Mouse (Mus musculus): ENCODE results near the gene Immp2l.

Immp2l gene

GRCm38 (mm10) chr12:41185509-41185908, 161.6 kb downstream of the Immp2l start:
- no peak for DNase-seq

GRCm38 (mm10) chr12:41192829-41193228, 168.9 kb downstream of the Immp2l start:
- no peak for DNase-seq

- no peak for DNase-seq
Observed at GRCm38 (mm10) chr12:41196374-41196773, 172.5 kb downstream of the Immp2l start.

GRCm38 (mm10) chr12:41215186-41215585, 191.3 kb downstream of the Immp2l start:
- DNase-seq: no peak

GRCm38 (mm10) chr12:41221893-41222292, 198.0 kb downstream of the Immp2l start:
- DNase-seq: no peak

- DNase-seq: no peak
Observed at GRCm38 (mm10) chr12:41223686-41224085, 199.8 kb downstream of the Immp2l start.

GRCm38 (mm10) chr12:41224538-41224937, 200.6 kb downstream of the Immp2l start:
- DNase-seq: no peak

- no peak for DNase-seq
Observed at GRCm38 (mm10) chr12:41231966-41232365, 208.1 kb downstream of the Immp2l start.

GRCm38 (mm10) chr12:41237880-41238279, 214.0 kb downstream of the Immp2l start:
- no peak for DNase-seq

- no peak for DNase-seq
Observed at GRCm38 (mm10) chr12:41241221-41241620, 217.3 kb downstream of the Immp2l start.

- no peak for DNase-seq
Observed at GRCm38 (mm10) chr12:41248254-41248653, 224.4 kb downstream of the Immp2l start.

GRCm38 (mm10) chr12:41250123-41250522, 226.2 kb downstream of the Immp2l start:
- DNase-seq: no peak

GRCm38 (mm10) chr12:41257905-41258304, 234.0 kb downstream of the Immp2l start:
- DNase-seq: no peak

GRCm38 (mm10) chr12:41259608-41260007, 235.7 kb downstream of the Immp2l start:
- no peak for DNase-seq

- DNase-seq: no peak
Observed at GRCm38 (mm10) chr12:41274136-41274535, 250.2 kb downstream of the Immp2l start.

GRCm38 (mm10) chr12:41275361-41275760, 251.5 kb downstream of the Immp2l start:
- no peak for DNase-seq

- DNase-seq: no peak
Observed at GRCm38 (mm10) chr12:41277896-41278295, 254.0 kb downstream of the Immp2l start.

GRCm38 (mm10) chr12:41289047-41289446, 265.2 kb downstream of the Immp2l start:
- no peak for DNase-seq

- no peak for DNase-seq
Observed at GRCm38 (mm10) chr12:41307015-41307414, 283.1 kb downstream of the Immp2l start.

GRCm38 (mm10) chr12:41308726-41309680, 285.1 kb downstream of the Immp2l start:
- DNase-seq: no peak

GRCm38 (mm10) chr12:41313391-41313790, 289.5 kb downstream of the Immp2l start:
- DNase-seq: no peak

GRCm38 (mm10) chr12:41314811-41315461, 291.0 kb downstream of the Immp2l start:
- DNase-seq: no peak

GRCm38 (mm10) chr12:41315871-41316270, 292.0 kb downstream of the Immp2l start:
- no peak for DNase-seq

GRCm38 (mm10) chr12:41316426-41316825, 292.5 kb downstream of the Immp2l start:
- DNase-seq: no peak
